Mouse (Mus musculus) bone marrow, adult 2 months (tissue): Measurements from ENCODE around the gene Gadd45g. TPM values are rescaled to one million over a fixed set of nuclear protein-coding genes. Genes with fewer than 3 reads are reported as not detected.

ENCODE experiments used
- H3K27ac ChIP-seq: fragments of 200-500 bp; 2 replicates; pipeline ENCODE4 v1.5.1; 2012; ENCODE audit warnings: low read depth, mild to moderate bottlenecking, control low read depth, inconsistent platforms, low read length; ENCODE audit not compliant: control insufficient read depth, poor library complexity, insufficient read depth
- H3K4me1 ChIP-seq: fragments of 200-500 bp; 2 replicates; pipeline ENCODE4 v1.6.1; 2011; ENCODE audit warnings: low read length; ENCODE audit not compliant: control insufficient read depth, insufficient read depth
- H3K4me3 ChIP-seq: fragments of 200-500 bp; replicated peaks from 2 replicates; pipeline ENCODE3; 2011; ENCODE audit warnings: mild to moderate bottlenecking, low read depth, low read length, control low read depth; ENCODE audit not compliant: control insufficient read depth
- CTCF ChIP-seq: fragments of 200-500 bp; IDR thresholded peaks from 2 replicates; pipeline ENCODE4 v1.5.1; 2011; ENCODE audit warnings: low read length, control low read depth; ENCODE audit not compliant: control insufficient read depth, insufficient read depth
- POLR2A ChIP-seq: fragments of 200-500 bp; IDR thresholded peaks from 2 replicates; pipeline ENCODE4 v1.6.1; 2011; ENCODE audit warnings: low read depth, mild to moderate bottlenecking, control low read depth, low read length, borderline replicate concordance; ENCODE audit not compliant: control insufficient read depth
- WGBS: fragments of 180-500 bp; shearing (Covaris S2); methylation state at CpG from one replicate; pipeline ENCODE4 v1.1.7; 2018; 5-methylcytosine and 5-hydroxymethylcytosine counted together
- polyA plus RNA-seq: library from polyadenylated mRNA; stranded (reverse); fragments of >200 nt; gene quantifications from 2 replicates; pipeline ENCODE4 v1.2.4, GENCODE M21; 2011; ENCODE audit warnings: low replicate concordance; ENCODE audit not compliant: missing spikeins, insufficient read depth, insufficient read length

Gene Gadd45g
- polyA plus RNA-seq, 1 experiment: 23.5 TPM

GRCm38 (mm10) chr13:51878806-51879205 is 32.3 kb downstream of the Gadd45g start:
- WGBS: 64% methylated on average over 8 of the region's 8 CpGs
- H3K4me3 ChIP-seq: no peak overlapping the region
- peaks cover 2% of the 10 kb centered on the region; the same call in 1 of the 2 replicates for H3K4me1 ChIP-seq
- TF ChIP-seq CTCF: no peak
- no peak for TF ChIP-seq POLR2A
- no peak overlapping the region for H3K27ac ChIP-seq

- Histone ChIP-seq H3K4me1 (peaks cover 2% of the 10 kb centered on the region; the same call in 1 of the 2 replicates), H3K4me3 (no peak overlapping the region), H3K27ac (no peak overlapping the region)
- 79% methylated on average over 3 of the region's 3 CpGs for WGBS
- no peak for TF ChIP-seq CTCF
- no peak for TF ChIP-seq POLR2A
Measured at GRCm38 (mm10) chr13:51879571-51879970, 33.1 kb downstream of the Gadd45g start.

- 57% methylated on average over 4 of the region's 4 CpGs for WGBS
- Histone ChIP-seq H3K27ac (no peak overlapping the region), H3K4me3 (no peak overlapping the region), H3K4me1 (peaks cover 2% of the 10 kb centered on the region; the same call in 1 of the 2 replicates)
- TF ChIP-seq CTCF (no peak), POLR2A (no peak)
Measured at GRCm38 (mm10) chr13:51880019-51880418, 33.5 kb downstream of the Gadd45g start.

- H3K4me3 ChIP-seq: no peak overlapping the region
- H3K27ac ChIP-seq: peak overlapping the region; percentile 16; the same call in 1 of the 2 replicates
Measured at GRCm38 (mm10) chr13:51881271-51882128, 35.0 kb downstream of the Gadd45g start.

GRCm38 (mm10) chr13:51882218-51882617 is 35.7 kb downstream of the Gadd45g start:
- peaks cover 2% of the 10 kb centered on the region; the same call in 1 of the 2 replicates for H3K4me1 ChIP-seq
- H3K27ac ChIP-seq: no peak overlapping the region
- H3K4me3 ChIP-seq: no peak overlapping the region
- TF ChIP-seq CTCF: no peak
- no peak for TF ChIP-seq POLR2A
- 77% methylated on average over 3 of the region's 3 CpGs for WGBS

More at GRCm38 (mm10) chr13:51881271-51882128, 35.0 kb downstream of the Gadd45g start:
- WGBS: 22% methylated on average over 11 of the region's 11 CpGs
- TF ChIP-seq CTCF (no peak), POLR2A (no peak)
- H3K4me1 ChIP-seq: peaks cover 2% of the 10 kb centered on the region; the same call in 1 of the 2 replicates

- 75% methylated on average over 5 of the region's 5 CpGs for WGBS
- TF ChIP-seq POLR2A: no peak
- Histone ChIP-seq H3K4me1 (peaks cover 2% of the 10 kb centered on the region; the same call in 1 of the 2 replicates), H3K4me3 (no peak overlapping the region), H3K27ac (no peak overlapping the region)
Measured at GRCm38 (mm10) chr13:51884250-51884649, 37.8 kb downstream of the Gadd45g start.

GRCm38 (mm10) chr13:51885594-51885993 is 39.1 kb downstream of the Gadd45g start:
- Histone ChIP-seq H3K27ac (no peak overlapping the region), H3K4me1 (peaks cover 2% of the 10 kb centered on the region; the same call in 1 of the 2 replicates), H3K4me3 (no peak overlapping the region)
- TF ChIP-seq POLR2A (no peak), CTCF (no peak)
- 75% methylated on average over 10 of the region's 10 CpGs for WGBS

- WGBS: 13% methylated on average over 6 of the region's 6 CpGs
- H3K27ac ChIP-seq: no peak overlapping the region
- no peak overlapping the region for H3K4me3 ChIP-seq
- TF ChIP-seq CTCF: no peak
- peaks cover 2% of the 10 kb centered on the region; the same call in 1 of the 2 replicates for H3K4me1 ChIP-seq
Measured at GRCm38 (mm10) chr13:51886085-51886484, 39.6 kb downstream of the Gadd45g start.

GRCm38 (mm10) chr13:51886723-51887122 is 40.2 kb downstream of the Gadd45g start:
- TF ChIP-seq CTCF (no peak), POLR2A (no peak)
- WGBS: 71% methylated on average over 10 of the region's 10 CpGs
- H3K4me1 ChIP-seq: no peaks in the 10 kb centered on the region; the same call in 1 of the 2 replicates
- no peak overlapping the region for H3K27ac ChIP-seq
- H3K4me3 ChIP-seq: no peak overlapping the region
